Mouse (Mus musculus): ENCODE measurements at regions not wholly inside any gene's neighbourhood (a gene's known extent, or its start where the extent isn't known, plus 50 kb on each side); places are given as distances from the start of the nearest gene placed in this dataset.

- DNase-seq (ENCODE audit: low spot score in 2 of 2): no peak
Observed at GRCm38 (mm10) chr13:97847561-97847960, 87.1 kb upstream of the Gm10260 start.

GRCm38 (mm10) chr13:97845148-97845547 is 84.7 kb upstream of the Gm10260 start:
- no peak for DNase-seq (ENCODE audit: low spot score in 2 of 2)

GRCm38 (mm10) chr13:97842801-97843200 is 82.4 kb upstream of the Gm10260 start:
- DNase-seq (ENCODE audit: low spot score in 2 of 2): no peak

- DNase-seq (ENCODE audit: low spot score in 2 of 2): no peak
Observed at GRCm38 (mm10) chr13:97841503-97841902, 81.1 kb upstream of the Gm10260 start.

- no peak for DNase-seq (ENCODE audit: low spot score in 2 of 2)
Observed at GRCm38 (mm10) chr13:97839617-97840308, 79.3 kb upstream of the Gm10260 start.

GRCm38 (mm10) chr13:97837443-97838000 is 77.1 kb upstream of the Gm10260 start:
- no peak for DNase-seq (ENCODE audit: low spot score in 2 of 2)

GRCm38 (mm10) chr13:97832448-97832847 is 72.0 kb upstream of the Gm10260 start:
- DNase-seq (ENCODE audit: low spot score in 2 of 2): no peak

- DNase-seq (ENCODE audit: low spot score in 2 of 2): no peak
Observed at GRCm38 (mm10) chr13:97831839-97832238, 71.4 kb upstream of the Gm10260 start.

GRCm38 (mm10) chr13:97829558-97829957 is 69.1 kb upstream of the Gm10260 start:
- no peak for DNase-seq (ENCODE audit: low spot score in 2 of 2)

- DNase-seq (ENCODE audit: low spot score in 2 of 2): no peak
Observed at GRCm38 (mm10) chr13:97825801-97826576, 65.6 kb upstream of the Gm10260 start.

- DNase-seq (ENCODE audit: low spot score in 2 of 2): no peak
Observed at GRCm38 (mm10) chr13:97825361-97825760, 64.9 kb upstream of the Gm10260 start.

GRCm38 (mm10) chr13:97824071-97824716 is 63.8 kb upstream of the Gm10260 start:
- peak; percentile 39 to 41 for DNase-seq (ENCODE audit: low spot score in 2 of 2)

- DNase-seq (ENCODE audit: low spot score in 2 of 2): no peak
Observed at GRCm38 (mm10) chr13:97821630-97822029, 61.2 kb upstream of the Gm10260 start.

- no peak for DNase-seq (ENCODE audit: low spot score in 2 of 2)
Observed at GRCm38 (mm10) chr13:97821011-97821410, 60.6 kb upstream of the Gm10260 start.

- no peak for DNase-seq (ENCODE audit: low spot score in 2 of 2)
Observed at GRCm38 (mm10) chr13:97820401-97820800, 60.0 kb upstream of the Gm10260 start.

- no peak for DNase-seq (ENCODE audit: low spot score in 2 of 2)
Observed at GRCm38 (mm10) chr13:97819036-97819435, 58.6 kb upstream of the Gm10260 start.

- no peak for DNase-seq (ENCODE audit: low spot score in 2 of 2)
Observed at GRCm38 (mm10) chr13:97816923-97817322, 56.5 kb upstream of the Gm10260 start.
